Mouse (Mus musculus) C2C12 (cell line): ENCODE data around the gene Mms19.

Experiments
- CEBPB ChIP-seq: IDR thresholded peaks from one replicate; pipeline ENCODE4 v1.6.1; 2011; ENCODE audit warnings: low read depth, mild to moderate bottlenecking, control low read depth, moderate library complexity
- CTCF ChIP-seq: IDR thresholded peaks from one replicate; pipeline ENCODE4 v1.5.1; 2011; ENCODE audit not compliant: control insufficient read depth, insufficient read depth, insufficient read length
- MYOG ChIP-seq: IDR thresholded peaks from one replicate; pipeline ENCODE4 v1.6.1; 2011; ENCODE audit not compliant: control insufficient read depth, insufficient read length; ENCODE audit errors: extremely low read depth
- USF1 ChIP-seq: IDR thresholded peaks from one replicate; pipeline ENCODE4 v1.6.1; 2011; ENCODE audit warnings: low read depth, mild to moderate bottlenecking, control low read depth, moderate library complexity

- TF ChIP-seq CTCF (no peak), CEBPB (no peak), USF1 (no peak), MYOG (no peak)
Observed at GRCm38 (mm10) chr19:41900495-41901090, 80.4 kb downstream of the Mms19 start.
